Comparison of ENCODE assay signal across 8 mouse cellular contexts in the genomic region with DNA sequence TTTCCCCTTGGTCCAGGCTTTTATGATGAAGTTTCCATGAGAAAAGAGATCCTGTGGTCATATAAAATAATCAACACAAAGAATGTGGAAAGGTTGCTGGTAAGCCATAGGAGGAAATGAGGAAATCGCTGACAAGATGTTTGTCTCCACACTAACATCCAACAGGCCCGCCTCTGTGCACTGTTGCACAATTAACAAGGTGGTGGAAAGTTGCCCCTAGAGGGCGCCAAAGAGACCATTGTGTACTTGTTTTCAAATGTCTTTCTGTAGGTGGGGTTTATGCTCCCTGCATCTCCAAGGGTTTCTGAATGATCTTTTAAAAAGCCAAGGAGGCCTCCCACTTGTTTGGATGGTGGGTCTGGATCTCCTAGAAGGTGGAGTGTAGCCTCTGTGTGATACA.
DNase-seq lines count a peak whose midpoint lies in the region; ATAC-seq and TF ChIP-seq lines count a peak whose summit lies in the region.
"Had no signal": no experiment of that assay in that cellular context is flagged by ENCODE, and none has a peak within 500 bp of the region (broad histone marks: within the 10 kb centered on the region; RNA-seq: fewer than 3 reads in every experiment).

No protein-coding gene starts in this region.

- TF ChIP-seq CTCF in G1E (IDR thresholded peaks at IDR 0.05; ENCODE audit: low read depth, low read length) = peak; percentile 34; the same call in 1 of the 2 replicates

- H3K36me3 ChIP-seq in G1E (replicated peaks) = no peaks in the 10 kb centered on the region
- H3K36me3 ChIP-seq: neural tube, embryonic 13.5 days had no signal

- no peak overlapping the region for H3K4me3 ChIP-seq in G1E (ENCODE audit: low read depth, low read length)
- H3K4me3 ChIP-seq: neural tube, embryonic 13.5 days had no signal

- intact Hi-C loops in left cerebral cortex, postnatal 14 days (cut with DNase I) = no loop called here

- 0 out of 2 replicates have a peak, but pooled peaks cover 3% of the 10 kb centered on the region for H3K27me3 ChIP-seq in G1E (ENCODE audit: insufficient read depth, low read length)
- H3K27me3 ChIP-seq: neural tube, embryonic 13.5 days had no signal

- no peaks in the 10 kb centered on the region for H3K9me3 ChIP-seq in G1E (replicated peaks)
- H3K9me3 ChIP-seq: neural tube, embryonic 13.5 days had no signal

- no peaks in the 10 kb centered on the region for H3K4me1 ChIP-seq in G1E (ENCODE audit: insufficient read depth, low read depth, low read length)
- H3K4me1 ChIP-seq: neural tube, embryonic 13.5 days had no signal

- peak; percentile 54; the same call in 1 of the 2 replicates for ATAC-seq in G1E (ENCODE audit: extremely low read depth, insufficient number of reproducible peaks, low FRiP score, poor library complexity, severe bottlenecking)

- peak; percentile 31 to 43 for DNase-seq in left cerebral cortex, postnatal 14 days (ENCODE audit: low spot score in 2 of 2)
- no peak for DNase-seq in left cerebral cortex, adult 8-10 months (ENCODE audit: low spot score in 2 of 2)
- DNase-seq in G1E (ENCODE audit: low spot score) = peak; percentile 7
- peak; percentile 51 for DNase-seq in adrenal gland, adult 2 months
- DNase-seq in embryo, embryonic 9.5 days (ENCODE audit: extremely low spot score) = peak; percentile 15
- DNase-seq in layer of hippocampus, postnatal 10 days (ENCODE audit: low spot score in 2 of 2) = peak; percentile 38 to 49
- DNase-seq in retina, embryonic 14.5 days (ENCODE audit: low spot score) = peak; percentile 68

Comparison
In these comparisons a context has a peak if more than half of its experiments do, and no peak if none do; other contexts are left out.
1. DNase-seq: peak in left cerebral cortex, postnatal 14 days (2 of 2), G1E (single experiment), adrenal gland, adult 2 months (single experiment), embryo, embryonic 9.5 days (single experiment), layer of hippocampus, postnatal 10 days (2 of 2) and retina, embryonic 14.5 days (single experiment); none in left cerebral cortex, adult 8-10 months (0 of 2).